Mouse (Mus musculus) G1E (cell line): ENCODE measurements around the gene Gpx3. TPM values are rescaled to one million over a fixed set of nuclear protein-coding genes. Genes with fewer than 3 reads are reported as not detected.

Experiments
- ATAC-seq: 2 replicates; pipeline ENCODE4 v1.8.0; 2016; ENCODE audit warnings: mild to moderate bottlenecking; ENCODE audit not compliant: insufficient number of reproducible peaks, poor library complexity, low FRiP score, severe bottlenecking; ENCODE audit errors: extremely low read depth
- DNase-seq: peaks from one replicate; pipeline ENCODE4 v3.0.0; 2012; ENCODE audit warnings: low spot score
- H3K27me3 ChIP-seq: 2 replicates; pipeline ENCODE4 v1.6.1; 2012; ENCODE audit warnings: mild to moderate bottlenecking, low read length, inconsistent platforms; ENCODE audit not compliant: insufficient read depth
- H3K36me3 ChIP-seq: replicated peaks from 2 replicates; pipeline ENCODE3; 2012; ENCODE audit warnings: mild to moderate bottlenecking, inconsistent platforms
- H3K4me1 ChIP-seq: 2 replicates; pipeline ENCODE4 v1.6.1; 2012; ENCODE audit warnings: low read depth, low read length, inconsistent platforms, mixed read lengths; ENCODE audit not compliant: insufficient read depth
- H3K4me3 ChIP-seq: 2 replicates; pipeline ENCODE4 v1.5.1; 2012; ENCODE audit warnings: low read depth, mild to moderate bottlenecking, inconsistent platforms, low read length, moderate library complexity, mixed read lengths
- H3K9me3 ChIP-seq: replicated peaks from 2 replicates; pipeline ENCODE4 v1.6.1; 2012; ENCODE audit warnings: inconsistent platforms
- CTCF ChIP-seq: IDR thresholded peaks from 2 replicates; pipeline ENCODE4 v1.5.1; 2012; ENCODE audit warnings: low read depth, low read length, inconsistent platforms, mixed read lengths
- GATA1 ChIP-seq: IDR thresholded peaks from 2 replicates; pipeline ENCODE4 v1.6.1; 2012; ENCODE audit warnings: borderline replicate concordance, low read length, inconsistent platforms, mixed read lengths
- GATA2 ChIP-seq: IDR thresholded peaks from 2 replicates; pipeline ENCODE4 v1.6.1; 2012; ENCODE audit warnings: low read depth, low read length, inconsistent platforms, borderline replicate concordance
- POLR2AphosphoS5 ChIP-seq: IDR thresholded peaks from 2 replicates; pipeline ENCODE4 v1.6.1; 2012; ENCODE audit warnings: low read depth, low read length, inconsistent platforms; ENCODE audit not compliant: insufficient replicate concordance
- TAL1 ChIP-seq: conservative IDR thresholded peaks from 2 replicates; pipeline ENCODE4 v1.6.1; 2012; ENCODE audit warnings: low read depth, low read length, inconsistent platforms, mixed read lengths
- polyA plus RNA-seq: library from polyadenylated mRNA; stranded (reverse); fragments of >175 nt; gene quantifications from 2 replicates; pipeline ENCODE4 v1.2.3, GENCODE M21; 2012
- total RNA-seq, 2 experiments: library from RNA; stranded (forward) in 1 of 2; stranded (reverse) in 1 of 2; fragments of 200-1000 nt in 1 of 2; fragments of >200 nt in 1 of 2; fragmentation: Nextera tagmentation in 1 of 2; gene quantifications; 2 replicates each; pipeline ENCODE4 v1.2.3; 2014 to 2017

The Gpx3 gene
- total and polyA plus RNA-seq, 3 experiments: not detected

GRCm38 (mm10) chr11:54869318-54869717 lies 32.9 kb upstream of the Gpx3 start:
- Histone ChIP-seq H3K4me3 (no peak overlapping the region), H3K27me3 (no peaks in the 10 kb centered on the region), H3K36me3 (peaks cover 62% of the 10 kb centered on the region), H3K9me3 (no peaks in the 10 kb centered on the region), H3K4me1 (peaks cover 37% of the 10 kb centered on the region)
- DNase-seq (no peak), ATAC-seq (peak; percentile 56)
- TF ChIP-seq TAL1 (no peak), CTCF (no peak), GATA2 (no peak), GATA1 (no peak), POLR2AphosphoS5 (no peak)

GRCm38 (mm10) chr11:54871831-54872537 lies 30.3 kb upstream of the Gpx3 start:
- Histone ChIP-seq H3K4me3 (no peak overlapping the region), H3K36me3 (peaks cover 64% of the 10 kb centered on the region)
- no peak for ATAC-seq

GRCm38 (mm10) chr11:54876031-54876430 lies 26.2 kb upstream of the Gpx3 start:
- no peak for ATAC-seq
- Histone ChIP-seq H3K36me3 (peaks cover 35% of the 10 kb centered on the region), H3K27me3 (no peaks in the 10 kb centered on the region), H3K4me1 (peaks cover 3% of the 10 kb centered on the region; the same call in 1 of the 2 replicates), H3K4me3 (no peak overlapping the region), H3K9me3 (no peaks in the 10 kb centered on the region)
- DNase-seq: no peak
- TF ChIP-seq GATA1 (no peak), POLR2AphosphoS5 (no peak), GATA2 (no peak), CTCF (no peak), TAL1 (no peak)

More at GRCm38 (mm10) chr11:54871831-54872537, 30.3 kb upstream of the Gpx3 start:
- Histone ChIP-seq H3K27me3 (no peaks in the 10 kb centered on the region), H3K4me1 (peaks cover 22% of the 10 kb centered on the region), H3K9me3 (no peaks in the 10 kb centered on the region)
- no peak for TF ChIP-seq POLR2AphosphoS5
- TF ChIP-seq CTCF: no peak
- no peak for TF ChIP-seq GATA2
- no peak for TF ChIP-seq TAL1
- TF ChIP-seq GATA1: no peak
- DNase-seq: no peak

DNA sequence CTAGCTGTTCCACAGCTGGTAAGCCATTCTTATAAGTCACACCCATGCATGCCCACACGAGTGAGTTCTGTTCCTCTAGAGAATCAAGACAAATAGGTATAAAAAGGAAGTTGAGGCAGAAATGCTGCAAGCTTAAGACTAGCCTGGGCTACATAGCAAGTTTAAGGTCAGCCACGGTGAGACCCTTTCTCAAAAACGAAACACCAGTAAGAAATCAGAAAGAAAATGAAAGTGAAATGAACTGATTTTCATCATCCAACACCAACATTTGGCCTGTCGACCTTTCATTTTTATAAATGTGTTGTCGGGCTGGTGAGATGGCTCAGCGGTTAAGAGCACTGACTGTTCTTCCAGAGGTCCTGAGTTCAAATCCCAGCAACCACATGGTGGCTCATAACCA lies 23.4 kb upstream of the Gpx3 start:
- H3K36me3 ChIP-seq: peaks cover 6% of the 10 kb centered on the region
- H3K4me3 ChIP-seq: no peak overlapping the region
- no peaks in the 10 kb centered on the region for H3K27me3 ChIP-seq
- DNase-seq: no peak
- ATAC-seq: no peak
- H3K4me1 ChIP-seq: peaks cover 7% of the 10 kb centered on the region
- TF ChIP-seq POLR2AphosphoS5 (no peak), CTCF (no peak), TAL1 (no peak), GATA1 (no peak), GATA2 (no peak)
- H3K9me3 ChIP-seq: no peaks in the 10 kb centered on the region

- ATAC-seq (no peak), DNase-seq (no peak)
- no peak overlapping the region for H3K4me3 ChIP-seq
- TF ChIP-seq POLR2AphosphoS5: no peak
- H3K4me1 ChIP-seq: peaks cover 12% of the 10 kb centered on the region
- H3K9me3 ChIP-seq: no peaks in the 10 kb centered on the region
- H3K36me3 ChIP-seq: peaks cover under 1% of the 10 kb centered on the region
- no peaks in the 10 kb centered on the region for H3K27me3 ChIP-seq
These were observed 22.8 kb upstream of the Gpx3 start for GRCm38 (mm10) chr11:54879434-54879833.

- no peak overlapping the region for H3K4me3 ChIP-seq
- DNase-seq (no peak), ATAC-seq (no peak)
- H3K36me3 ChIP-seq: no peaks in the 10 kb centered on the region
- H3K4me1 ChIP-seq: peaks cover 17% of the 10 kb centered on the region
- TF ChIP-seq TAL1 (no peak), GATA1 (no peak), CTCF (no peak), GATA2 (no peak)
- no peaks in the 10 kb centered on the region for H3K27me3 ChIP-seq
- H3K9me3 ChIP-seq: no peaks in the 10 kb centered on the region
These were observed 22.3 kb upstream of the Gpx3 start for GRCm38 (mm10) chr11:54879922-54880321.

GRCm38 (mm10) chr11:54881051-54881474 lies 21.2 kb upstream of the Gpx3 start:
- H3K4me1 ChIP-seq: peaks cover 25% of the 10 kb centered on the region
- H3K4me3 ChIP-seq: no peak overlapping the region
- H3K9me3 ChIP-seq: no peaks in the 10 kb centered on the region
- no peak for TF ChIP-seq POLR2AphosphoS5
- no peak for TF ChIP-seq GATA2
- TF ChIP-seq CTCF: no peak
- TF ChIP-seq GATA1: no peak
- no peak for TF ChIP-seq TAL1
- ATAC-seq: no peak
- no peaks in the 10 kb centered on the region for H3K36me3 ChIP-seq
- H3K27me3 ChIP-seq: no peaks in the 10 kb centered on the region
- no peak for DNase-seq
